Mouse (Mus musculus) stomach, postnatal 0 days (tissue): Measurements from ENCODE around the gene Dctd. TPM values are rescaled to one million over a fixed set of nuclear protein-coding genes. Genes with fewer than 3 reads are reported as not detected.

Source experiments
- ATAC-seq: fragments of 200-750 bp; cut with Nextera tagmentation; 2 replicates; pipeline ENCODE4 v1.8.0; 2017; ENCODE audit not compliant: low FRiP score, low TSS enrichment
- DNase-seq: peaks from one replicate; pipeline ENCODE4 v3.0.0-alpha.2; 2016; ENCODE audit warnings: low spot score
- H3K27ac ChIP-seq: fragments of 300-500 bp; sonication (generic); replicated peaks from 2 replicates; pipeline ENCODE4 v1.5.1; 2014; ENCODE audit warnings: mild to moderate bottlenecking, control low read depth
- H3K27me3 ChIP-seq: fragments of 300-500 bp; sonication (generic); 2 replicates; pipeline ENCODE4 v1.6.1; 2014; ENCODE audit warnings: low read length; ENCODE audit not compliant: control insufficient read depth, insufficient read depth
- H3K36me3 ChIP-seq: fragments of 300-500 bp; sonication (generic); 2 replicates; pipeline ENCODE4 v1.6.1; 2014; ENCODE audit warnings: low read length, mixed read lengths; ENCODE audit not compliant: control insufficient read depth, insufficient read depth
- H3K4me1 ChIP-seq: fragments of 300-500 bp; sonication (generic); replicated peaks from 2 replicates; pipeline ENCODE4 v1.6.1; 2014; ENCODE audit warnings: antibody characterized with exemption; ENCODE audit not compliant: control insufficient read depth, insufficient read depth
- H3K4me2 ChIP-seq: fragments of 300-500 bp; sonication (generic); replicated peaks from 2 replicates; pipeline ENCODE4 v1.6.1; 2014; ENCODE audit warnings: low read depth, mild to moderate bottlenecking, control low read depth, moderate library complexity
- H3K4me3 ChIP-seq: fragments of 300-500 bp; sonication (generic); 2 replicates; pipeline ENCODE4 v1.5.1; 2014; ENCODE audit warnings: low read depth, low read length, control low read depth
- H3K9ac ChIP-seq: fragments of 300-500 bp; sonication (generic); 2 replicates; pipeline ENCODE4 v1.6.1; 2014; ENCODE audit warnings: mild to moderate bottlenecking, low read length, control low read depth, mixed read lengths
- H3K9me3 ChIP-seq: fragments of 300-500 bp; sonication (generic); 2 replicates; pipeline ENCODE4 v1.6.1; 2016; ENCODE audit warnings: low read length; ENCODE audit not compliant: control insufficient read depth
- CTCF ChIP-seq: IDR thresholded peaks from 2 replicates; pipeline ENCODE4 v1.5.1; 2016; ENCODE audit warnings: antibody characterized with exemption, low read depth, mild to moderate bottlenecking, moderate library complexity
- EP300 ChIP-seq: optimal IDR thresholded peaks from 2 replicates; pipeline ENCODE3; 2016; ENCODE audit warnings: antibody characterized with exemption
- WGBS: fragments of 180-500 bp; shearing (Covaris S2); extraction: QIAGEN DNeasy Blood & Tissue Kit; methylation state at CpG from one replicate; pipeline ENCODE4 v1.1.7; 2014; 5-methylcytosine and 5-hydroxymethylcytosine counted together
- polyA plus RNA-seq: library from polyadenylated mRNA; unstranded; fragments of >200 nt; fragmentation: Nextera tagmentation; extraction: Ambion mirVana; gene quantifications from 2 replicates; pipeline ENCODE4 v1.2.1, GENCODE M21; 2015

Dctd gene
- polyA plus RNA-seq, 1 experiment from 2014 or later: 8.4 TPM

DNA sequence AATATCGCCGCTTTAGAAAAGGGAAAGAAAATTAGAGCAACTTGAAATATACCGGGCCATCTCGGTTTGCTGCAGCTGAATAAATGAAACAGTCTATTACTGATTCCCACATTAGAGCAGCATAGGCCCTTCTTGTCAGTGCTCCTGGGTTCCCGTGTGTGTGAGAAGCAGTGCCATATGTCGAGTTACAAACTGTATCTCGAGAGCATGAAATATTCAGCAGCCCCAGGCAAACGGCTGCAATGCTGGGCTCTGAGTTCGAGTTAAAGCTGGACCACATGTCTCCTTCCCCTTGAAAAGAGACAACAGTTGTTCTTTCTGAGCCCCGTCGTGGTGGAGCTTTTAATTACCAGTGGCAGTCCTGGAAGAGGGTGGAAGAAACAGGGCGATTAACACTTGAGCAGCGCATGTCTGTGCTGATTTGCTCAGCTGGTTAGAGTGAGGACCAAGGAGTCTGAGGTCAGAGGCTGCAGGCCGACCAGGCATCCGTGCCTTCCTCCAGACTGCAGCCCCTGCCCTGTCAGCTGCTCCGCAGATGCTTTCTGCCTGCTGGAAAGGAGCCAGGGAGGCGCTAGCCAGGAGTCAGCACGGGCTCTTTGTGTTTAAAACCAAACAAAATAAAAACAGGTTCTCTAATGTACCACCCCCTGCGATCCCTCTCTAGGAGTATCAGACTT is 53.3 kb downstream of the Dctd start:
- TF ChIP-seq EP300 (no peak), CTCF (no peak)
- Histone ChIP-seq H3K4me1 (0 out of 2 replicates have a peak, but pooled peaks cover 3% of the 10 kb centered on the region), H3K27ac (no peak overlapping the region), H3K9ac (no peak overlapping the region; the same call in 1 of the 2 replicates), H3K4me3 (no peak overlapping the region), H3K4me2 (no peak overlapping the region), H3K27me3 (no peaks in the 10 kb centered on the region), H3K36me3 (no peaks in the 10 kb centered on the region), H3K9me3 (no peaks in the 10 kb centered on the region)
- 42% methylated on average over 19 of the region's 19 CpGs for WGBS
- peak; percentile 19 for DNase-seq
- ATAC-seq: no peak

- Histone ChIP-seq H3K4me3 (no peak overlapping the region), H3K9ac (no peak overlapping the region)
Observed at GRCm38 (mm10) chr8:48153360-48154121, 54.6 kb downstream of the Dctd start.

DNA sequence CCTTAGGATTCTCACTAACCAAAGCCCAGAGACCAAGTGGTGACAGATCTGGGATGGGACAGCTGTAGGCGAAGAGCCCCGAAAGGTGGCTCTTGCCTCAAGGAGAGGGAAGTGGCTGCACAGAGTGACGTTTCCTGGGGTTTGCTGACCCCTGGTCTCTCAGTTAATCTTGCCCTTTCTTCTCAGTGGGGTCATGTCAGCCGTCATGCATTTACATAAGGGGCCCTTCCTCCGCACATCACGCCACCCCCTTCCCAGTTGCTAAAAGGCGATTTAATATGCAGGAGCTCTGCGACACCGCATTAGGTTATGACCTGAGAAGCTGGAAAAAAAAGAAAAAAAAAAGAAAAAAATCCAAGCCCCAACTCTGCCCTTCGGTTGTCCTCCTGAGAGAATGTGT is 58.8 kb downstream of the Dctd start:
- H3K4me3 ChIP-seq: no peak overlapping the region
- H3K36me3 ChIP-seq: no peaks in the 10 kb centered on the region
- no peak for DNase-seq
- WGBS: 70% methylated on average over 10 of the region's 10 CpGs
- TF ChIP-seq EP300 (no peak), CTCF (no peak)
- H3K27ac ChIP-seq: no peak overlapping the region
- no peak overlapping the region for H3K4me2 ChIP-seq
- ATAC-seq: no peak
- H3K9me3 ChIP-seq: no peaks in the 10 kb centered on the region
- H3K4me1 ChIP-seq: no peaks in the 10 kb centered on the region
- no peaks in the 10 kb centered on the region for H3K27me3 ChIP-seq
- H3K9ac ChIP-seq: no peak overlapping the region

More at GRCm38 (mm10) chr8:48153360-48154121, 54.6 kb downstream of the Dctd start:
- H3K4me1 ChIP-seq: 0 out of 2 replicates have a peak, but pooled peaks cover 3% of the 10 kb centered on the region
- H3K27me3 ChIP-seq: no peaks in the 10 kb centered on the region
- no peak for ATAC-seq
- TF ChIP-seq EP300 (no peak), CTCF (no peak)
- H3K9me3 ChIP-seq: no peaks in the 10 kb centered on the region
- peak overlapping the region; percentile 34 for H3K4me2 ChIP-seq
- H3K36me3 ChIP-seq: no peaks in the 10 kb centered on the region
- DNase-seq: peak; percentile 21
- WGBS: 32% methylated on average over 15 of the region's 15 CpGs
- no peak overlapping the region for H3K27ac ChIP-seq

DNA sequence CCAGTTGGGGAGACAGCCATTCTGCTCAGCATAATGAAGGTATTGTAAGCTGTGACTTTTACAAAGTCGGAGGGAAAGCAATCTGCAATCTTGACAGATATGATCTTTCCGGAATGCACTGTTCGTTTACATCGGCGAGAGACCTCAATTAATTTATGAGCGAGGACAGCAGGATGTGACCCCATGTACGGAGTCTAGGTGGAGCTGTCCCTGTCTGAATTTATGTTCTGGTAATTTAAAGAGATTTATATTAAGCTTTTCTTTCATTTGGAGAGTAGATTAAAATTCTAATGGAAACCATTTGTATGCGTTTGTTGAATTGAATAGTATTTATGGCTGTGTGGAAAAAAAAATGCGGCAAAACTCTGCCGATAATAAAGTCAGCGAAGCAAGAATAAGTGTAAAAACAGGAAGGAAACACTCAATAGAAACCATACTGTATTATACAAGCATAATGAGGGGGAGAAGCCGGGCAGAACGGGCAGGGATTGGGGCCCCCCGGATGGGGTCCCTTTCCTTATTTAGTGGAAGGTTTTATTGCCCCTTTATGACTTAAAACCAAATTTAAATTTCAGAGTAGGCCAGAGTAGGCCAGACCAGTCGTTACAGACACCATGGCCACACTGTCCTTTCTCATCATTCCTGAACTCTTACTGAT is 59.8 kb downstream of the Dctd start:
- Histone ChIP-seq H3K27ac (no peak overlapping the region), H3K4me2 (no peak overlapping the region), H3K9ac (no peak overlapping the region), H3K4me3 (no peak overlapping the region), H3K27me3 (no peaks in the 10 kb centered on the region), H3K9me3 (no peaks in the 10 kb centered on the region), H3K4me1 (no peaks in the 10 kb centered on the region), H3K36me3 (no peaks in the 10 kb centered on the region)
- TF ChIP-seq EP300 (no peak), CTCF (no peak)
- ATAC-seq (no peak), DNase-seq (no peak)
- 35% methylated on average over 15 of the region's 15 CpGs for WGBS

DNA sequence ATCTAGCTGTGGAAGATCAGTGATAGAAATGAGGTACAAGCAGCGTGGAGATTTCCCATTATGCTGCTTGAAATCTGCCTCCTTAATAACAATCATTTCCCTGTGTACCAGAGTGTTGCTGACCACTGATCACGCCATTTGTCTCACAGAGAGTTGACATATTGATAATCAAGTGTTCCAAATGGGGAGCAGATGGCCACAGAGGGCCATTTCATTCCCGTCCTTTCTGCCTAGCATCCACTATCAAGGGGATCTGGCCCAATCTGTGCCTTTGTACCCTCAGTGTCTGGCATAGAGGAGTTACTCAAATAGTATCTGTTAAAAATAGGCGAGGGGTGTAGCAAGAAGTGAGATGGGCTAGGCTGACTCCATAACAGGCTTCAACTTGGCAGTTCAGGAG is 78.5 kb downstream of the Dctd start:
- no peaks in the 10 kb centered on the region for H3K9me3 ChIP-seq
- no peaks in the 10 kb centered on the region for H3K27me3 ChIP-seq
- H3K4me2 ChIP-seq: no peak overlapping the region
- WGBS: 88% methylated on average over 4 of the region's 4 CpGs
- no peak for ATAC-seq
- H3K36me3 ChIP-seq: no peaks in the 10 kb centered on the region
- H3K4me3 ChIP-seq: no peak overlapping the region
- DNase-seq: no peak
- no peaks in the 10 kb centered on the region for H3K4me1 ChIP-seq
- H3K27ac ChIP-seq: no peak overlapping the region
- no peak for TF ChIP-seq CTCF
- no peak for TF ChIP-seq EP300
- H3K9ac ChIP-seq: no peak overlapping the region
